Mouse (Mus musculus): ENCODE data around the gene Fbxo10. TPM values are rescaled to one million over a fixed set of nuclear protein-coding genes. Genes with fewer than 3 reads are reported as not detected.
"Not testable (repeated sequence)": the region's sequence is repeated elsewhere in the genome, so short reads cannot be mapped to it uniquely, and the experiment has no call there.

Gene Fbxo10
- polyA plus RNA-seq, 1 experiment: 5.2 TPM

DNA sequence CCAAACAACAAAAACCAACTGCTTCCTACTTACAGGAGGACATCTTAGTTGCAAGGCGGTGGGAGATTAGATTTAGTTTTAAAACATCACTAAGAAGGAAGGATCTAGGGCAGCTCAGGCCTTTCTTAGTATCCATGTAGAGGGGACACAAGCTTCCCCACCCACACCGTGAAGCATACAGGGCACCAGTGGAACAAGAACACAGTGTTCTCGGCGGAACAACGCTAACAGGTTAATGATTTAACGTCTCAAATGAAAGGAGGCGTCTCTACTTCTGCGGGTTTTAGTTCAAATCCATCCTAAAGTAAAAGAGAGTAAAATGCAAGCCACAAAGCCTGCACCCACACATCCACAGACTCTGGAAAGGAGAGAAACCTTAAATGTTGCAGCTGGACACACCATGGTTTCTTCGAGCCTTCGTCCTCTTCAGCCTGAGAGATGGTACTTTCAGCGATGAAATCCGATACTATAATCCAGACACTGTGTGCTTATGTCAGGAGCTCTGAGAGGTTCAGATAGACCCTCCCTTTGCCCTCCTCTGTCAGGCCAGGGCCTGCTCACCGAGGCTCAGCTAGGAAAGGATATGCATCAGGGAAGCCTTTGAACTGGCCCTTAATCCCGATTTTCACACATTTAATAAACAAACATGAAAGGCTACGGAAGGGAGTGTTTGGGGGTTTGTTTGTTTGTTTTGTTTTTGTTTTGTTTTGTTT lies 12.0 kb downstream of the Fbxo10 start:
- no peak for DNase-seq (ENCODE audit: low read depth in 1 of 2, low spot score in 2 of 2)
- WGBS: 92% methylated on average over 15 of the region's 15 CpGs
- no peaks in the 10 kb centered on the region for H3K27me3 ChIP-seq (ENCODE audit: control insufficient read depth, insufficient read depth, low read length)
- no peaks in the 10 kb centered on the region for H3K36me3 ChIP-seq (ENCODE audit: control insufficient read depth, insufficient read depth, low read length)
- H3K27ac ChIP-seq (ENCODE audit: insufficient read depth, low read length): no peak overlapping the region
- no peaks in the 10 kb centered on the region for H3K4me1 ChIP-seq (ENCODE audit: control insufficient read depth, insufficient read depth, insufficient read length)
- no peak for TF ChIP-seq POLR2A (IDR thresholded peaks at IDR 0.05; ENCODE audit: low read depth, low read length)
- no peak for TF ChIP-seq CTCF (IDR thresholded peaks at IDR 0.05; ENCODE audit: extremely low read depth, insufficient read depth, insufficient read length, insufficient replicate concordance)
- H3K4me3 ChIP-seq (ENCODE audit: extremely low read depth, insufficient read depth, insufficient read length): no peak overlapping the region

DNA sequence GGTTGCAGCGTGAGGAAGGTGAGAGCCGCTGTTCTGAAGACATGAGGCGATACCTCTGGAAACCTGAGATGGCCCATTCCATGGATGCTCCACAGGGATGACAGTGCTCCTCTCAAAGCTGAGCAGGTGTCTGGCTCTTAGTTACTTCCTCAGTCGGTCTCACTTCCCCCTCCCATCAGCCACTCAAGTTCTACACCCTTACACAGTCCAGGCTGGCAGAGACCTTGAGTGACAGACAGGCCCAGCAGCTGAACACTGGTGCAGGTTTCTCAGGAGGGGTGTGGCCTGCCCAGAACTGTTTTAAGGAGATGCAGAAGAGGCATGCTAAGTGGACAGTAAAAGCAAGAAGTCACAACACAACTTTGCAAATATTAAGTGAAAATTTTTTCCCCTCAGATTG lies 16.7 kb downstream of the Fbxo10 start:
- no peaks in the 10 kb centered on the region for H3K27me3 ChIP-seq (ENCODE audit: control insufficient read depth, insufficient read depth, low read length)
- H3K4me3 ChIP-seq (ENCODE audit: extremely low read depth, insufficient read depth, insufficient read length): no peak overlapping the region
- peak in 1 of 2 experiments; percentile 20 for DNase-seq (ENCODE audit: low read depth in 1 of 2, low spot score in 2 of 2)
- no peak overlapping the region for H3K27ac ChIP-seq (ENCODE audit: insufficient read depth, low read length)
- TF ChIP-seq POLR2A (IDR thresholded peaks at IDR 0.05; ENCODE audit: low read depth, low read length): no peak
- no peak for TF ChIP-seq CTCF (IDR thresholded peaks at IDR 0.05; ENCODE audit: extremely low read depth, insufficient read depth, insufficient read length, insufficient replicate concordance)
- no peaks in the 10 kb centered on the region for H3K36me3 ChIP-seq (ENCODE audit: control insufficient read depth, insufficient read depth, low read length)
- H3K4me1 ChIP-seq (ENCODE audit: control insufficient read depth, insufficient read depth, insufficient read length): no peaks in the 10 kb centered on the region
- WGBS: 75% methylated on average over 4 of the region's 4 CpGs

DNA sequence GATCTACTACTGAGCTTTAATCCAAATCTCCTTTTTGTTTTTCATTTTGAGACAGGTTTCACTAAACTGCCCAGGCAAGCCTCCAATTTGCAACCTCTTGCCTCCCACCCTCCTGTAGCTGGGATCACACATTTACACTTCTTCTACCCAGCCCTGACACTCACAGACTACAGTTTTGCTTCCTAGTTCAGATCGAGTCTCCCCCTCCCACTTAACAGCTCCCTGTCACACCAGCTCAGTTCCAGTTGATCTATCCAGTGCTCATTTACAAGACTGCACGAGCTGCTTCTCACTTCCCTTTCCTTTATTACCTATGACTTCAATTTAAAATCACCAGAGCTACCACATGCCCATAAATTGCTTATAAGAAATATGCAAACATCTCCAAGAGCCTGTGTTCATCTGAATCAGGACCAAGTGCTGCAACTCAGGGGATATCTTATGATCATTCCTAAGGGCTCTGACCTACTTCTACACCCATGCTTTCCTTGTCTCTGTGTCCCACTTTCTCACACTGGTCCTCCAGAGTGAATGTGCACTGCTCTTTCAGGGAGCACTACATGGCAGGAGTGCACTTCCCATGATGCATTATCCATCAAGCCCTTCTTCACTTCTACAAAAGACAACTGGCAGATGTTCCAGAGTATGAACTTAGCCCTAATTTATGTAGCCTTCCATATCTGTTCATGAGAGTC lies 18.2 kb downstream of the Fbxo10 start:
- no peak for DNase-seq (ENCODE audit: low read depth in 1 of 2, low spot score in 2 of 2)
- TF ChIP-seq CTCF (IDR thresholded peaks at IDR 0.05; ENCODE audit: extremely low read depth, insufficient read depth, insufficient read length, insufficient replicate concordance): no peak
- TF ChIP-seq POLR2A (IDR thresholded peaks at IDR 0.05; ENCODE audit: low read depth, low read length): no peak
- no peak overlapping the region for H3K4me3 ChIP-seq (ENCODE audit: extremely low read depth, insufficient read depth, insufficient read length)
- no peak overlapping the region for H3K27ac ChIP-seq (ENCODE audit: insufficient read depth, low read length)
- H3K4me1 ChIP-seq (ENCODE audit: control insufficient read depth, insufficient read depth, insufficient read length): no peaks in the 10 kb centered on the region
- H3K36me3 ChIP-seq (ENCODE audit: control insufficient read depth, insufficient read depth, low read length): no peaks in the 10 kb centered on the region
- WGBS: 18% methylated on average over 2 of the region's 2 CpGs
- H3K27me3 ChIP-seq (ENCODE audit: control insufficient read depth, insufficient read depth, low read length): no peaks in the 10 kb centered on the region

DNA sequence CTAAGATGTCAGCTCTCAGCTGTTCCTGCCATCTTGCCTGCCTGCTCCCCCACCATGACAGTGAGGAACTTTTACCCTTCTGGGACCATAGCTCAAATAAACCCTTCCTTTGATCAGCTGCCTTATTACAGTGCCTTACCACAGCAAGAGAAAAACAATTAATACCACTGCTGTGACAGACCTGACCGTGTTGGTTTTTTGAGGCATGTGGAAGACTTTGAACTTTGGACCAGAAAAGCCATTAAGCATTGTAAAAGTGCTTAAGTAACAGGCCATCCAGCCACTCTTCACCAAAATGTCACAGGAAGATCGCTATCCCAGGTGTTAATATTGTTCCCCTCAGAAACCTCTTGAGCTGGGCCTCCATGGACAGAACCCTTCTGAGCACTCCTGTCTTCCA lies 19.8 kb downstream of the Fbxo10 start:
- Histone ChIP-seq H3K27ac (ENCODE audit: insufficient read depth, low read length) (no peak overlapping the region), H3K27me3 (ENCODE audit: control insufficient read depth, insufficient read depth, low read length) (no peaks in the 10 kb centered on the region)

DNA sequence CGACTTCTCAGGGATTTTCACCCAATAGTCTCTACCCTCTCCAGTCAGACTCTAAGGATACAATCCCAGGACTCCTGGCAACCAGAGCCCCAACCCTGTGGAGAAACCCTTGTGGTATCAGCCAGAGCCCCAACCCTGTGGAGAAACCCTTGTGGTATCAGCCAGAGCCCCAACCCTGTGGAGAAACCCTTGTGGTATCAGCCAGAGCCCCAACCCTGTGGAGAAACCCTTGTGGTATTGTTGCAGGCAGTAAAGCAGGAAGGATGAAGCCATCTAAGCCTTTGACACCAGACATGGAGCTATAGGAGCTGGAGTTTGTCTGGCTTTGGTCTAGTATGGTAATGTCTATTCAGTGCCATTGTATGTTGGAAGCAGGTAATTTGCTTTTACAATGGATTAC lies 20.6 kb downstream of the Fbxo10 start:
- not testable (repeated sequence) for H3K4me3 ChIP-seq (ENCODE audit: extremely low read depth, insufficient read depth, insufficient read length); H3K36me3 ChIP-seq (ENCODE audit: control insufficient read depth, insufficient read depth, low read length); H3K27me3 ChIP-seq (ENCODE audit: control insufficient read depth, insufficient read depth, low read length); H3K4me1 ChIP-seq (ENCODE audit: control insufficient read depth, insufficient read depth, insufficient read length); H3K27ac ChIP-seq (ENCODE audit: insufficient read depth, low read length); DNase-seq (ENCODE audit: low read depth in 1 of 2, low spot score in 2 of 2)
- 70% methylated on average over 1 of the region's 1 CpGs for WGBS

More for the DNA sequence above, 19.8 kb downstream of the Fbxo10 start:
- no peak for DNase-seq (ENCODE audit: low read depth in 1 of 2, low spot score in 2 of 2)
- Histone ChIP-seq H3K36me3 (ENCODE audit: control insufficient read depth, insufficient read depth, low read length) (no peaks in the 10 kb centered on the region), H3K4me1 (ENCODE audit: control insufficient read depth, insufficient read depth, insufficient read length) (no peaks in the 10 kb centered on the region), H3K4me3 (ENCODE audit: extremely low read depth, insufficient read depth, insufficient read length) (no peak overlapping the region)
- 92% methylated on average over 2 of the region's 2 CpGs for WGBS
- no peak for TF ChIP-seq POLR2A (IDR thresholded peaks at IDR 0.05; ENCODE audit: low read depth, low read length)
- no peak for TF ChIP-seq CTCF (IDR thresholded peaks at IDR 0.05; ENCODE audit: extremely low read depth, insufficient read depth, insufficient read length, insufficient replicate concordance)

DNA sequence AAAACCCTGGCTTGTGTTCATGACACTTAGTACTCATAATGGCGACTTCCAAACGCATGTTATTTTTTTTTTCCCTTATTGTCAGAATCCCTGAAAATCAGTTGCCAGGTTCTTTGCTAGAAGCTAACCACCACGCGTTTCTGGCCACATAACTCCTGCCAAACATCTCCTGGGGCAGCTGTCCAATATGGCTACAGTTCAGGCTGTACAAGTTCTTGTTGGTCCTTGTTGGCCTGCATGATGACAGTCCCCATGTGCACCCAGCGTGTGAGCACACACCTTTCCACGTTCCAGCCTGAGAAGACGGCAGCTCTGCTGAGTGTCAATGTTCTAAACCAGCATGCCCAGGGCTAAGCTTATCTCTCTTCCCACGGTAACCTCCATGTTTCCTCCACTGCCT lies 29.0 kb downstream of the Fbxo10 start:
- no peaks in the 10 kb centered on the region for H3K4me1 ChIP-seq (ENCODE audit: control insufficient read depth, insufficient read depth, insufficient read length)
- no peak overlapping the region for H3K27ac ChIP-seq (ENCODE audit: insufficient read depth, low read length)
- no peak for DNase-seq (ENCODE audit: low read depth in 1 of 2, low spot score in 2 of 2)
- TF ChIP-seq POLR2A (IDR thresholded peaks at IDR 0.05; ENCODE audit: low read depth, low read length) (no peak), CTCF (IDR thresholded peaks at IDR 0.05; ENCODE audit: extremely low read depth, insufficient read depth, insufficient read length, insufficient replicate concordance) (no peak)
- H3K4me3 ChIP-seq (ENCODE audit: extremely low read depth, insufficient read depth, insufficient read length): no peak overlapping the region
- no peaks in the 10 kb centered on the region for H3K27me3 ChIP-seq (ENCODE audit: control insufficient read depth, insufficient read depth, low read length)
- H3K36me3 ChIP-seq (ENCODE audit: control insufficient read depth, insufficient read depth, low read length): no peaks in the 10 kb centered on the region
- 88% methylated on average over 8 of the region's 8 CpGs for WGBS

DNA sequence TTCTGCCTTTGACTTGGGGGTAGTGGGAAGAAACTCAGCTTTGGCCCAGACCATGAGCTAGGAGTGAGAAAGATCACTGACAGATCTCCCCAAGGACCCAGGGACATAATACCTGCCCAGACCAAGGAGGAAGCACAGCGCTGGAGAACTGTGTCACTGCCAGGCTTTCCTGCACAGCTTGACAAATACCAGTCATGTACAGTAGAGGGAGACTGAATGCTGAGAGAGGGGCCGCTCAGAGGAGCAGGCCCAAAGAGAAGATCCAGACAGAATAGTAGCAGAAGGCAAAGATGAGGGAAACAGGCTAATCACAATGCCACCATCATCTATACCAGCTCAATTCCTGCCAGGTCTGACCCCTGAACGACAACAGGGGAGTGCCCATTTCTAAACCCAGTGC lies 29.5 kb downstream of the Fbxo10 start:
- 41% methylated on average over 3 of the region's 3 CpGs for WGBS
- Histone ChIP-seq H3K36me3 (ENCODE audit: control insufficient read depth, insufficient read depth, low read length) (no peaks in the 10 kb centered on the region), H3K4me3 (ENCODE audit: extremely low read depth, insufficient read depth, insufficient read length) (no peak overlapping the region), H3K27ac (ENCODE audit: insufficient read depth, low read length) (no peak overlapping the region), H3K4me1 (ENCODE audit: control insufficient read depth, insufficient read depth, insufficient read length) (no peaks in the 10 kb centered on the region), H3K27me3 (ENCODE audit: control insufficient read depth, insufficient read depth, low read length) (no peaks in the 10 kb centered on the region)
- DNase-seq (ENCODE audit: low read depth in 1 of 2, low spot score in 2 of 2): no peak
- TF ChIP-seq POLR2A (IDR thresholded peaks at IDR 0.05; ENCODE audit: low read depth, low read length) (no peak), CTCF (IDR thresholded peaks at IDR 0.05; ENCODE audit: extremely low read depth, insufficient read depth, insufficient read length, insufficient replicate concordance) (peak; percentile 11; the same call in 1 of the 2 replicates)

All from spleen, adult 2 months (tissue).